Mouse (Mus musculus) subcutaneous adipose tissue, adult 2 months (tissue): ENCODE results near the gene Col20a1. TPM values are rescaled to one million over a fixed set of nuclear protein-coding genes. Genes with fewer than 3 reads are reported as not detected.

ENCODE experiments used
- polyA plus RNA-seq: library from polyadenylated mRNA; depleted of rRNA; stranded (reverse); fragments of >200 nt; gene quantifications from 2 replicates; pipeline ENCODE4 v1.2.3, GENCODE M21; 2012; ENCODE audit warnings: low replicate concordance; rRNA removed

The Col20a1 gene
- 1.7 and 3.8 TPM in 2 replicates for polyA plus RNA-seq

DNA sequence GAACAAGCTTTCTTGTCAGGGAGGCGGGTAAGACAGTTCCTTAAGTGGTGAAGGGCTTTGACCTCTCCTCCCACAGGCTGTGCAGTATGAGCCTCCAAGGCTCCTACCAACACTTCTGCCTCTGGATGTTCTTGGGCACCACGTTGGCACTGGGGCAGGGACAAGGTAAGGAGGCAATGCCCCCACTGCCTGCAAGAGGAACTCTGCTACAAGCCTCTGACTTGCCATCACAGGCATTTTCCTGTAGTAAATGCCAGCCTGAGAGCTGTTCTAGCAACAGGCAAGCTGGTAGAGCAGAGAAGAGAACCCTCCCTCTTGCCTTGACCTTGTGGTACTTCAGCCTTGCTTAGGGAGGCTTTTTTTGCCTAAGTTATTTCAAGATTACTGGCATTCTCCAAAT, at the start of gene Col20a1:
Col20a1 (plus strand) TSS at position 87 of the 400 bp plus-strand sequence.

DNA sequence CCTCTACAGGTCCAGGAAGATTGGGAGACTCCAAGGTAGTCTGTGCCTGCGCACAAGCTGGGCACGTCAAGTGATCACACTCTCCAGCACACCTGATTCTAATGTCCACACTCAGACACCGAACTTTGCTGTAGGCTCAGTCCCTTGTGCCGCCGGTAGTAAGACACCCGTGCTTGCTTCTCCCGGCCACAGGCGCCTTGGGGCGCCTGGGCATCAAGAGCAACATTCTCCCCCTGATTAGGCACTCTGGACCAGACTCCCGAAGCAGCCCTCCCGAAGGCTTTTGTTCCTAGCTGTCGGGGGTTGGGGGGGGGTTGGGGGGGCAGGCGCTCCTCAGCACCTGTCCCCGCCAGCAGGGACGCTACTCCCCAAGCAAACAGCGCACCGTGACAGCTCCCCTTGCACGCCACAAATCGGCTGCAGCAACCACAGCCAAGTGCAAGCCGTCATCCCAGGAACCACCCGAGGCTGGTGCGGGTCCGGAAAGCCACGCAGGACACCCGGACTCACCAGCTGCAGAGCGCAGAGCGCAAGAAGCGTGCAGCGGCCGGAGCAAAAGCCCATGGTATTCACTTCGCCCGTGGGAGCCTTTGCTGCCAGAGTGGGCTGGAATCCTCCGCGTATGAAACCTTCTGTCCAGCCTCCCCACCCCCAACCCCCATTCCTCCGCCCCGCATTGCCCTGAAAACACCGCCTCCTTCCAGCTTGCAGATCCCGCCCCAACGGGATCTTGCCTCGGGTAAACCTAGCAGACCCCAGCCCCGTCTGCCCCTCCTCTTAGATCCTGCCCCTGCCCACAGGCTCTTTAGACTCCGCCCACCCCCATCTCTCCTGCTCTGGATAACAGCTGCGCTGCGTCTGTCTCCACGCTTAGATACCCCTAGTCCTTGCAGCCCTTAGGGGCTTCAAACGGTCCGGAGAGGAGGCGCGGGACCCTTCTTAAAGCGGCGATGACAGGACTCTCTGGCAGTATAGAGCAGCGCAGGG, 32.0 kb upstream of the Col20a1 start, which contains the start of gene Nkain4:
Nkain4 (minus strand) TSS at position 639 of the 987 bp plus-strand sequence.

DNA sequence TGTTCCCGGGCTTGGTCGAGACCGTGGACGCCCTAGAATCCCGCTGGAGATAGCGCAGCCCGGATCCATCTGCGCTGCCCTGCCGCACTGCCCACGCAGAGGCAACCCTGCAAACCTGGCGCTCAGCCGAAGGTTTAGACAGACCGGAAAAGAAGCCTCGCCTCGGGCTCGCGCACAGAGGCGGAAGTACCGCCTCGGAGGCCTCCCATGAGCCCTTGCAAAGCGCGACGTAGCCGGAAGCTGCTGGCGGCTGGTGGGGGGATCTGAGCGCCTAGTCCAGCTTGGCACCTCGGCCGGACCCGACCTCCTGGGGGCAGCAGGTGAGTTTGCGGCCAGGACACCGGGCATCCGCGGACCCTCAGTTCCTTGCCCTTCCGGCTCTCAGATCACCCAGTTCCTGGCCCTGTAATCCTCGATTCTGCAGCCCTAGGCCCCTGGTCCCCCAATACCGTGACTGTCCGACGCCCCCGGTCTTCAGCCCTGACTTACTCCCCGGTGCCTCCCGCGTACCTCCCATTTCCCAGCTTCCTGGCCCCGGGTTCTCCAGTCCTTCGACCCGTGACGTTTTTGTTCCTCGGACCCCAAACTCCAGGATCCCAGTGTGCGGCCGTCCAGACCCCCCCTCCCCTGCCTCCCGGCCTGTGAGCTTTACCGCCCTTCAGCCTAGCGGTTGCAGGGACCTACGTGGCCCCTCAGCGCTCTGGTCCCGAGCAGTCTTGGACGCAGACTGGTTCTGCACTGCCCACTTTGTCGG, 19.1 kb upstream of the Col20a1 start, which contains the start of gene Arfgap1:
Arfgap1 (plus strand) TSS at position 216 of the 754 bp plus-strand sequence.

DNA sequence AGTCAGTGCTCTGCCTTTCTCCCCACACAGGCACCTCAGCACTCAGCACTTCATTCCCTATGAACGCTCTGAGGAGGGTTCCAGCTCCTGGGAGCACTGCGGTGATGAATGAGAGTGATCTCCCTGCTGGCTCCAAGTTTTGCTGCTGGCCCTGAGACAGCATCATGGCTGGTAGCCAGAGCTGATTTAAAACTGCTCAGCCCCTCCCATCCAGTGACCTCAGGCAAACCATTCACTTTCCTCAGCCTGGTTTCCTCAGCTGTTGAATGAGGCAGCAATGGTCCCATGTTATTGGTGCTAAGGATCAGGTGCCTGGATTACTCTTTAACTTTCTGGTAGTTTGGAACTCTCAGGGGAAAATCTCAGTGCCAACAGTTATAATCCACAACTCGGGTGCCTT, 57.1 kb downstream of the Col20a1 start, which contains the start of gene Chrna4:
Chrna4 (minus strand) TSS at position 110 of the 400 bp plus-strand sequence.

Other genes starting within 250 kb of the Col20a1 start
- gene Bhlhe23, start 209.6 kb upstream of the Col20a1 start, polyA plus RNA-seq = not detected in 2 replicates
- 38.6 and 63.9 TPM in 2 replicates for gene Ythdf1, start 65.6 kb upstream of the Col20a1 start, polyA plus RNA-seq
- not detected in 2 replicates for gene Birc7, start 57.5 kb upstream of the Col20a1 start, polyA plus RNA-seq
- gene Nkain4, start 31.8 kb upstream of the Col20a1 start, polyA plus RNA-seq = 10.5 and 26.1 TPM in 2 replicates
- gene Arfgap1, start 19.3 kb upstream of the Col20a1 start, polyA plus RNA-seq = 49.6 and 91.2 TPM in 2 replicates
- gene Chrna4, start 57.0 kb downstream of the Col20a1 start, polyA plus RNA-seq = 0.20 and 0.33 TPM in 2 replicates
- gene Kcnq2, start 148.8 kb downstream of the Col20a1 start, polyA plus RNA-seq = 0.06 and 0.20 TPM in 2 replicates
- gene Eef1a2, start 170.5 kb downstream of the Col20a1 start, polyA plus RNA-seq = 0.54 and 1.9 TPM in 2 replicates
- gene Ppdpf, start 200.7 kb downstream of the Col20a1 start, polyA plus RNA-seq = 136 and 163 TPM in 2 replicates
- 0.03 and 0.19 TPM in 2 replicates for gene Ptk6, start 216.3 kb downstream of the Col20a1 start, polyA plus RNA-seq
- gene Srms, start 226.7 kb downstream of the Col20a1 start, polyA plus RNA-seq = 0.71 and 2.8 TPM in 2 replicates
- gene Fndc11, start 233.5 kb downstream of the Col20a1 start, polyA plus RNA-seq = 0.27 and 0.50 TPM in 2 replicates